Mouse (Mus musculus) MEL (cell line): Measurements from ENCODE around the gene Chuk. TPM values are rescaled to one million over a fixed set of nuclear protein-coding genes. Genes with fewer than 3 reads are reported as not detected.

Source experiments
- DNase-seq: peaks from one replicate; pipeline ENCODE4 v3.0.0; 2011; ENCODE audit warnings: low read depth, low spot score
- H3K27ac ChIP-seq: 2 replicates; pipeline ENCODE4 v1.5.1; 2012; ENCODE audit warnings: low read depth, mild to moderate bottlenecking, control low read depth, low read length, moderate library complexity; ENCODE audit not compliant: control insufficient read depth
- H3K27me3 ChIP-seq, 2 experiments: fragments of 150-350 bp in 1 of 2; sonication (generic) in 1 of 2; 2 replicates each; pipeline ENCODE4 v1.6.1; 2012; ENCODE audit warnings: low read length in 2 of 2, mild to moderate bottlenecking in 2 of 2, improper control_type of control experiment in 1 of 2, moderate library complexity in 1 of 2; ENCODE audit not compliant: insufficient read depth in 2 of 2, control insufficient read depth in 1 of 2
- H3K36me3 ChIP-seq, 2 experiments: 2 replicates each; pipeline ENCODE4 v1.6.1; 2012 to 2014; ENCODE audit warnings: low read length in 2 of 2, improper control_type of control experiment in 1 of 2, inconsistent platforms in 1 of 2, mild to moderate bottlenecking in 1 of 2; ENCODE audit not compliant: insufficient read depth in 2 of 2, control insufficient read depth in 1 of 2
- H3K4me1 ChIP-seq, 2 experiments: fragments of 150-350 bp in 1 of 2; sonication (generic) in 1 of 2; 2 replicates each; pipeline ENCODE4 v1.6.1; 2012; ENCODE audit warnings: low read length in 2 of 2, improper control_type of control experiment in 1 of 2, mild to moderate bottlenecking in 1 of 2; ENCODE audit not compliant: insufficient read depth in 2 of 2, control insufficient read depth in 1 of 2
- H3K4me3 ChIP-seq, 2 experiments: fragments of 150-350 bp in 1 of 2; sonication (generic) in 1 of 2; 2 replicates each; pipeline ENCODE4 v1.5.1; 2012; ENCODE audit warnings: low read depth in 2 of 2, low read length in 2 of 2, mild to moderate bottlenecking in 2 of 2, moderate library complexity in 2 of 2, control low read depth in 1 of 2, improper control_type of control experiment in 1 of 2; ENCODE audit not compliant: control insufficient read depth in 1 of 2, insufficient read depth in 1 of 2
- H3K79me2 ChIP-seq: 2 replicates; pipeline ENCODE4 v1.6.1; 2012; ENCODE audit warnings: mild to moderate bottlenecking, low read length, moderate library complexity; ENCODE audit not compliant: control insufficient read depth, poor library complexity, insufficient read depth
- H3K9ac ChIP-seq: 2 replicates; pipeline ENCODE4 v1.6.1; 2012; ENCODE audit warnings: low read depth, mild to moderate bottlenecking, control low read depth, low read length, moderate library complexity; ENCODE audit not compliant: control insufficient read depth, poor library complexity, severe bottlenecking
- H3K9me3 ChIP-seq: fragments of 150-350 bp; sonication (generic); replicated peaks from 2 replicates; pipeline ENCODE4 v1.6.1; 2012; ENCODE audit warnings: mild to moderate bottlenecking, low read length, improper control_type of control experiment, moderate library complexity; ENCODE audit not compliant: insufficient read depth
- MAX ChIP-seq: IDR thresholded peaks from 2 replicates; pipeline ENCODE4 v1.6.1; 2011; ENCODE audit warnings: low read length, improper control_type of control experiment
- MXI1 ChIP-seq: IDR thresholded peaks from 2 replicates; pipeline ENCODE4 v1.6.1; 2011; ENCODE audit warnings: mild to moderate bottlenecking, low read depth, low read length, improper control_type of control experiment
- MYB ChIP-seq: IDR thresholded peaks from 2 replicates; pipeline ENCODE4 v1.6.1; 2011; ENCODE audit warnings: mild to moderate bottlenecking, low read depth, low read length, improper control_type of control experiment
- POLR2A ChIP-seq, 2 experiments: IDR thresholded peaks; 2 replicates each; pipeline ENCODE4 v1.6.1; 2011 to 2012; ENCODE audit warnings: low read length in 2 of 2, mild to moderate bottlenecking in 2 of 2, control low read depth in 1 of 2, improper control_type of control experiment in 1 of 2, low read depth in 1 of 2, moderate library complexity in 1 of 2; ENCODE audit not compliant: control insufficient read depth in 1 of 2, insufficient read depth in 1 of 2, poor library complexity in 1 of 2
- USF1 ChIP-seq: IDR thresholded peaks from 2 replicates; pipeline ENCODE4 v1.6.1; 2014; ENCODE audit warnings: low read depth, mild to moderate bottlenecking, inconsistent platforms, low read length, improper control_type of control experiment, moderate library complexity
- USF2 ChIP-seq, 2 experiments: IDR thresholded peaks; 2 replicates each; pipeline ENCODE4 v1.6.1; 2011 to 2012; ENCODE audit warnings: improper control_type of control experiment in 2 of 2, low read length in 2 of 2, borderline replicate concordance in 1 of 2, inconsistent platforms in 1 of 2, low read depth in 1 of 2, mild to moderate bottlenecking in 1 of 2; ENCODE audit not compliant: insufficient read depth in 1 of 2
- polyA plus RNA-seq, 2 experiments: library from polyadenylated mRNA; stranded (reverse) in 1 of 2; unstranded in 1 of 2; fragments of >175 nt in 1 of 2; fragments of >200 nt in 1 of 2; gene quantifications; 2 replicates each; pipeline versions ENCODE4 v1.2.1 to v1.2.4; 2012; ENCODE audit warnings: low replicate concordance in 2 of 2, low read depth in 1 of 2; ENCODE audit not compliant: insufficient read length in 2 of 2, insufficient read depth in 1 of 2, missing spikeins in 1 of 2
- total RNA-seq: library from RNA; depleted of rRNA; stranded (reverse); fragments of 300-350 nt; gene quantifications from 2 replicates; pipeline ENCODE4 v1.2.3, GENCODE M21; 2012; rRNA removed

Gene Chuk
- total and polyA plus RNA-seq, 3 experiments, result 50.5 to 463 (median 58.3) TPM

DNA sequence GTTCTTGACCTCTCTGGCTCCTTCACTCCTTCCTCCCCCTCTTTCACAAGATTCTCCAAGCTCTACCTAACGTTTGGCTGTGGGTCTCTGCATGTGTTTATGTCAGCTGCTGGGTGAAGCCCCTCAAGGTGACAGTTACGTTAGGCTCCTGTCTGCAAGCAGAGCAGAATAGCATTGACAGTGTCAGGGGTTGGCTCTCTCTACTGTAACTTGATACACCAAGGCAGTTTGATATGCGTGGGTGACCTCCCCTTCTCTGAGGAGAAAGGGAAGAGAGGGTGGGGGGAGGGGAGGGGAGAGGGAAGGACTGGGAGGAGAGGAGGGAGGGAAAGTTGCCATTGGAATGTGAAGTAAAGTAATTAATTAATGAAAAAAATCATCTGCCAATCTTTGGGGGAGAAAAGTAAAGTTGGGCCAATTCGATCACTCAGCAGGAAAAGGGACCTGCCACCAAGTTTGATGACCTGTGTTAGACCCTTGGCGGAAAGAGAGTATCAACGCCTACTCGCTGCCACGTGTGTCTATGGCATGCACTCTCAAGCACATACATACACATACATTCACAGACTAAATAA is 80.2 kb downstream of the Chuk start:
- no peaks in the 10 kb centered on the region for H3K27me3 ChIP-seq

DNA sequence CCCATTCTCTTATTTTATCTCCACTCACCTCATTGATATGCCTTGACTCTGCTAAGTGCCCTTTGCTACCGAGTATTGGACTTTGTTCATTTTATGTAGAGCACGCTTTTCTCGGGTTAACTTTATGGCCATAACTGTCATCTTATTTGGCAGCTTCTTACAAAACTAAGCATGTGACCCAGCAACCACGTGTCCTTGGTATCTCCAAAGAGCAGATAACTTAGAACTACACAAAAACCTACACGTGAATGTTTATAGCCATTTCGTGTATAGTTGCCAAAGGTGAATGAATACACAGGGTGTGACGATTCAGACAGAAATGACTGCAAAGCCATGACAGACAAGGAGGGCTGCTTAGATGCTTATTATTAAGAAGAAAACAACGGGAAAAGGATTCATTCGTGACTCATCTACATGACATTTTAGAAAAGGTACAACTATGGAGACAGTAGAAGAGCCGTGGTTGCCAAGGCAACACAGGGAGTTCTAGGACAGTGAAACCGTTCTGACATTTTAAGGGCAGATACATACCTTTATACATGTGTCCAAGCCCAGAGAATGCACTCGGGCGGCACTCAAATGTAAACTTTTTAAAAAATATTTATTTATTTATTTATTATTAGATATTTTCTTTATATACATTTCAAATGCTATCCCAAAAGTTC is 82.2 kb downstream of the Chuk start:
- no peaks in the 10 kb centered on the region for H3K27me3 ChIP-seq
- TF ChIP-seq USF2 (IDR thresholded peaks at IDR 0.05; ENCODE audit: borderline replicate concordance in 1 of 2, insufficient read depth in 1 of 2, low read depth in 1 of 2, low read length in 2 of 2), result peak in 1 of 2 experiments; percentile 75; a peak in 1 of 4 replicates
- TF ChIP-seq USF1, result peak; percentile 86
- peak; percentile 84 for TF ChIP-seq MAX
- no peak for TF ChIP-seq POLR2A (IDR thresholded peaks at IDR 0.05; ENCODE audit: control insufficient read depth in 1 of 2, insufficient read depth in 1 of 2, low read depth in 1 of 2, low read length in 2 of 2, poor library complexity in 1 of 2)
- TF ChIP-seq MXI1, result peak; percentile 61; the same call in 1 of the 2 replicates
- no peak overlapping the region for H3K9ac ChIP-seq
- H3K79me2 ChIP-seq, result no peaks in the 10 kb centered on the region
- H3K4me3 ChIP-seq, result no peak overlapping the region
- DNase-seq, result peak; percentile 24
- H3K27ac ChIP-seq, result no peak overlapping the region
- H3K4me1 ChIP-seq, result peaks cover 2 to 6% of the 10 kb centered on the region in 2 experiments; a peak in 3 of 4 replicates
- H3K36me3 ChIP-seq, result no peaks in the 10 kb centered on the region
- no peaks in the 10 kb centered on the region for H3K9me3 ChIP-seq

More for the DNA sequence above, 80.2 kb downstream of the Chuk start:
- no peak overlapping the region for H3K9ac ChIP-seq
- no peak overlapping the region for H3K27ac ChIP-seq
- no peaks in the 10 kb centered on the region for H3K79me2 ChIP-seq
- TF ChIP-seq MAX (no peak), MYB (0 out of 2 replicates have a peak, but pooled peaks have one; percentile 6)
- TF ChIP-seq, all 39 proteins: peak for 1
- Histone ChIP-seq H3K4me3 (no peak overlapping the region), H3K36me3 (no peaks in the 10 kb centered on the region), H3K9me3 (no peaks in the 10 kb centered on the region), H3K4me1 (peaks cover 2 to 6% of the 10 kb centered on the region in 2 experiments; a peak in 3 of 4 replicates)
- peak; percentile 44 for DNase-seq

Other genes starting within 250 kb of the Chuk start
- gene Dnmbp, start 167.3 kb downstream of the Chuk start, total RNA-seq, result 5.4 and 6.2 TPM in 2 replicates
- gene Dnmbp, start 167.3 kb downstream of the Chuk start, polyA plus RNA-seq, result 1 to 10 TPM in 1 of 2 experiments, not detected in 1; 9.4 TPM
- 0.27 and 0.39 TPM in 2 replicates for gene Cpn1, start 120.9 kb downstream of the Chuk start, total RNA-seq
- gene Cpn1, start 120.9 kb downstream of the Chuk start, polyA plus RNA-seq, result under 1 TPM in 1 of 2 experiments, not detected in 1; 0.33 TPM
- gene Cyp2c23, start 78.3 kb downstream of the Chuk start, total RNA-seq, result not detected in 2 replicates
- not detected for gene Cyp2c23, start 78.3 kb downstream of the Chuk start, polyA plus RNA-seq
- 23.8 and 25.0 TPM in 2 replicates for gene Erlin1, start 37.7 kb downstream of the Chuk start, total RNA-seq
- gene Erlin1, start 37.7 kb downstream of the Chuk start, polyA plus RNA-seq, result 100 to 1,000 TPM in 1 of 2 experiments, 10 to 100 TPM in 1; 39.5 to 108 TPM
- gene Cwf19l1, start 28.4 kb upstream of the Chuk start, total RNA-seq, result 28.2 and 29.0 TPM in 2 replicates
- gene Cwf19l1, start 28.4 kb upstream of the Chuk start, polyA plus RNA-seq, result 10 to 100 TPM in 1 of 2 experiments, not detected in 1; 68.6 TPM
- gene Bloc1s2, start 39.0 kb upstream of the Chuk start, total RNA-seq, result 171 and 193 TPM in 2 replicates
- 100 to 1,000 TPM in 1 of 2 experiments, not detected in 1; 151 TPM for gene Bloc1s2, start 39.0 kb upstream of the Chuk start, polyA plus RNA-seq
- not detected in 2 replicates for gene Pkd2l1, start 85.0 kb upstream of the Chuk start, total RNA-seq
- not detected for gene Pkd2l1, start 85.0 kb upstream of the Chuk start, polyA plus RNA-seq
- gene Scd3, start 95.8 kb upstream of the Chuk start, total RNA-seq, result 0.96 and 1.4 TPM in 2 replicates
- 100 to 1,000 TPM in 1 of 2 experiments, under 1 TPM in 1; 0.65 to 745 TPM for gene Scd3, start 95.8 kb upstream of the Chuk start, polyA plus RNA-seq
- gene Scd2, start 186.2 kb upstream of the Chuk start, total RNA-seq, result 392 and 554 TPM in 2 replicates
- gene Scd2, start 186.2 kb upstream of the Chuk start, polyA plus RNA-seq, result 100 to 1,000 TPM in 1 of 2 experiments, 10 to 100 TPM in 1; 47.4 to 593 TPM
- gene Scd4, start 225.6 kb upstream of the Chuk start, total RNA-seq, result 0.16 and 0.31 TPM in 2 replicates
- under 1 TPM in 1 of 2 experiments, not detected in 1; 0.36 TPM for gene Scd4, start 225.6 kb upstream of the Chuk start, polyA plus RNA-seq